Mouse (Mus musculus): Measurements from ENCODE around the gene Vars. TPM values are rescaled to one million over a fixed set of nuclear protein-coding genes. Genes with fewer than 3 reads are reported as not detected.

Gene Vars
- polyA plus RNA-seq, 1 experiment from 2014 or later: 222 TPM

GRCm38 (mm10) chr17:35013221-35013620, 12.4 kb downstream of the Vars start:
- no peaks in the 10 kb centered on the region for H3K9me3 ChIP-seq (replicated peaks)
- peak; percentile 29 for DNase-seq (ENCODE audit: low spot score)
- no peaks in the 10 kb centered on the region for H3K4me1 ChIP-seq
- no peak overlapping the region for H3K27ac ChIP-seq
- WGBS: 82% methylated on average over 6 of the region's 6 CpGs
- H3K36me3 ChIP-seq: peaks cover 99% of the 10 kb centered on the region
- no peaks in the 10 kb centered on the region for H3K27me3 ChIP-seq (ENCODE audit: low read depth, poor library complexity, severe bottlenecking)
- H3K4me3 ChIP-seq: no peak overlapping the region

DNA sequence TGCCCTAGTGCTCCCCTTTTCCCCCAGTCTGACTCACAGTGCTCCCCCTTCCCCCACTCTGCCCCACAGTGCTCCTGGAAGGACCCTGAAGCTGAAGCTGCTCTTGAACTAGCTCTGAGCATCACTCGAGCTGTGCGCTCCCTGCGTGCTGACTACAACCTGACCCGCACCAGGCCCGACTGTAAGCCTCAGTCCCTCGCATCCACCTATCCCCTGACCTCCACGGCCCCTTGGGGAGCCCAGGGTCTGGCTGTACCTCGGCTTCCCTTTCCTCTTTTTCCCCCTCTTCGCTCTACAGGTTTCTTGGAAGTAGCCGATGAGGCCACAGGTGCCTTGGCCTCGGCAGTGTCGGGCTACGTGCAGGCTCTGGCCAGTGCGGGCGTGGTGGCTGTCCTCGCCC, 14.5 kb downstream of the Vars start:
- Histone ChIP-seq H3K27me3 (ENCODE audit: low read depth, poor library complexity, severe bottlenecking) (no peaks in the 10 kb centered on the region), H3K4me3 (0 out of 2 replicates have a peak overlapping the region, but pooled peaks have one; percentile 4), H3K27ac (0 out of 2 replicates have a peak overlapping the region, but pooled peaks have one; percentile 16), H3K36me3 (peaks cover 81% of the 10 kb centered on the region), H3K9me3 (replicated peaks) (no peaks in the 10 kb centered on the region), H3K4me1 (no peaks in the 10 kb centered on the region)
- 95% methylated on average over 16 of the region's 16 CpGs for WGBS
- DNase-seq (ENCODE audit: low spot score): no peak

DNA sequence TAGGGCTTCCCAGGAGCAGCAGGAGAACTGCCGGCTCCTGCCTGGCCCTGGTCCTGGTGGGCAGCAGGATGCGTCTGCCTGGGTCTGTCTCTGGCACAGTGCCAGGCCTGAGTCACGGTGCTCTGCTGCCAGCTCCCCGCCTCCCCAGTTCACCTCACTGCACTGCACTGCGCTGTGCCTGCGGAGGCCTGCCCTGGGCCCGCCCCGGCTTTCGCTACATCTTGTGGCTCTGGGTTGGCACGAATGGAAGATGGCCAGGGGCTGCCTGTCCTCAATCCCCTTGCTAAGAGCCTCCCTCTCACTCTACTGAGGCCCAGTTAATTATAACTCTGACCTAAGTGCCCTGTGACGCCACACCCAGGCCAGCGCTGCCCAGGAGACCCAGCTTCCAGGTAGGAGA, 15.6 kb downstream of the Vars start, which contains the start of gene Vwa7:
Gene Vwa7 (plus strand): TSS at position 204 of the 400 bp plus-strand sequence.
- Histone ChIP-seq H3K4me1 (peaks cover 4% of the 10 kb centered on the region), H3K4me3 (0 out of 2 replicates have a peak within 1 kb of the TSS, but pooled peaks have one; percentile 11), H3K27me3 (ENCODE audit: low read depth, poor library complexity, severe bottlenecking) (no peaks in the 10 kb centered on the region), H3K9me3 (replicated peaks) (no peaks in the 10 kb centered on the region), H3K27ac (0 out of 2 replicates have a peak within 1 kb of the TSS, but pooled peaks have one; percentile 16), H3K36me3 (peaks cover 70% of the 10 kb centered on the region)
- WGBS: 90% methylated on average over 12 of the region's 12 CpGs
- DNase-seq (ENCODE audit: low spot score): peak; percentile 32

DNA sequence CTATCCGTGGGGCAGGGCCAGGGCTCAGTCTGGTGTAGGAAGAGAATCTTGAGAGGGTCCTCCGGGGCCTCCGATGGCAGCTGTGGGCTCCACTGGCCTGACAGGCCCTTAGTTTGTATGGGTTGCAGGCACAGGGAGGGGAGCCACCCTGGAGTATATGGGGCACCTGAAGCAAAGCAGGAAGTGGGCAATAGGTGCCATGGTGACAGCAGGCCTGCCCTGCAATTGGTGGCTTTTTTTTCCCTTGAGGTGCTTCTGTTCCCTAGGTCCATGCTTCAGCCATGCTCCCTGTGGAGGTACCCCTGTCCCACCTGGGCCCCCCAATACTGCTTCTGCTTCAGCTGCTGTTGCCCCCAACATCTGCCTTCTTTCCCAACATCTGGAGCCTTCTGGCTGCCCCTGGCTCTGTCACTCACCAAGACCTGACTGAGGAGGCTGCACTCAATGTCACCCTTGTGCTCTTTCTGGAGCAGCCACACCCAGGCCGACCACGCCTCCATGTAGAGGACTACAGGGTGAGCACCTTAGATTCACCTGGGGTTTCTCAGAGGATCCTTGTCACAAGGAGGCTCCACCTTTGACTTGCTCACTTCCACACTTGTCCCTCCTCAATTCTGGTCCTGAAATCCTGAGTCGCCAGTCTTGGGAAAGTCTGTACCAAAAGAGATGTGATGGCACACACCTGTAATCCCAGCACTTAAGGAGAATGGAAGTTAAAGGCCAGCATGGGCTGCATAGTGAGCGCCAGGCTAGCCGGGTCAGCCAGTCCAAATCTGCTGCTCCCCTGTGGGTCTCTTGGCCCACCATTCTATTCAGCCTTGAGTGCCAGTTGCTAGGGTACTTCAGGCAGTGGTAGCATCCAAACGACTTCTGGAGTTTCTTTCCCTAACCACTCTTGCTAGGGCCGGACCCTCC, 16.3 kb downstream of the Vars start:
- Histone ChIP-seq H3K9me3 (replicated peaks) (no peaks in the 10 kb centered on the region), H3K4me1 (peaks cover 10% of the 10 kb centered on the region), H3K27me3 (ENCODE audit: low read depth, poor library complexity, severe bottlenecking) (no peaks in the 10 kb centered on the region), H3K36me3 (peaks cover 64% of the 10 kb centered on the region), H3K27ac (no peak overlapping the region), H3K4me3 (no peak overlapping the region)
- DNase-seq (ENCODE audit: low spot score): peak; percentile 33
- WGBS: 80% methylated on average over 10 of the region's 10 CpGs

GRCm38 (mm10) chr17:35017706-35018030, 16.9 kb downstream of the Vars start:
- WGBS: 74% methylated on average over 14 of the region's 14 CpGs
- H3K27ac ChIP-seq: no peak overlapping the region
- H3K36me3 ChIP-seq: peaks cover 57% of the 10 kb centered on the region
- peaks cover 12% of the 10 kb centered on the region for H3K4me1 ChIP-seq
- H3K9me3 ChIP-seq (replicated peaks): no peaks in the 10 kb centered on the region
- H3K4me3 ChIP-seq: no peak overlapping the region
- H3K27me3 ChIP-seq (ENCODE audit: low read depth, poor library complexity, severe bottlenecking): no peaks in the 10 kb centered on the region
- DNase-seq (ENCODE audit: low spot score): peak; percentile 28

- Histone ChIP-seq H3K27ac (no peak overlapping the region; the same call in 1 of the 2 replicates), H3K36me3 (peaks cover 52% of the 10 kb centered on the region), H3K4me1 (peaks cover 12% of the 10 kb centered on the region), H3K27me3 (ENCODE audit: low read depth, poor library complexity, severe bottlenecking) (no peaks in the 10 kb centered on the region), H3K4me3 (no peak overlapping the region), H3K9me3 (replicated peaks) (no peaks in the 10 kb centered on the region)
- no peak for DNase-seq (ENCODE audit: low spot score)
- WGBS: 85% methylated on average over 3 of the region's 3 CpGs
These were observed 17.4 kb downstream of the Vars start for GRCm38 (mm10) chr17:35018171-35018570.

- no peaks in the 10 kb centered on the region for H3K27me3 ChIP-seq (ENCODE audit: low read depth, poor library complexity, severe bottlenecking)
- peaks cover 30% of the 10 kb centered on the region for H3K4me1 ChIP-seq
- no peaks in the 10 kb centered on the region for H3K9me3 ChIP-seq (replicated peaks)
- 78% methylated on average over 11 of the region's 11 CpGs for WGBS
- peak; percentile 30 for DNase-seq (ENCODE audit: low spot score)
- H3K27ac ChIP-seq: no peak overlapping the region
- no peak overlapping the region for H3K4me3 ChIP-seq
- peaks cover 35% of the 10 kb centered on the region for H3K36me3 ChIP-seq
These were observed 19.1 kb downstream of the Vars start for GRCm38 (mm10) chr17:35019894-35020293.

DNA sequence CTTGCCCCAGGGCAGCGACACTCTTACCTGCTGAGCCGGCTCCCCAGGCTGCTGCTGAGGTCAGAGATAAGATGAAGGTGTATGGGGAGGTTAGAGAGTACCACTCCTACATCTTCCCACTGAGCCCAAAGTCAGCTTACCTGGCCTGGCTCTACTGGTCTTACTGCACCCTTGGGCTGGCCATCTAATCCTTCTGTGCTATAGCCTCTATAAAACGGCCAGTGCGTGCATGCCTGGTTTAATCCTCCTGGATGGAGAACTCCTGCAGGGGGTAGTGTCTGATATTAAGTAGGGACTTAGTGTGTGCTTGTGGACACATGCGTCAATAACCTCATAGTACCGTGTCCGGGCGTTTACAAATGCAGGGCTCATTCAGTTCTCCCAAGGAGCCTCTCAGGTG, 19.8 kb downstream of the Vars start:
- Histone ChIP-seq H3K36me3 (peaks cover 29% of the 10 kb centered on the region), H3K9me3 (replicated peaks) (no peaks in the 10 kb centered on the region), H3K4me3 (no peak overlapping the region), H3K27ac (no peak overlapping the region), H3K27me3 (ENCODE audit: low read depth, poor library complexity, severe bottlenecking) (no peaks in the 10 kb centered on the region), H3K4me1 (peaks cover 32% of the 10 kb centered on the region)
- 87% methylated on average over 8 of the region's 8 CpGs for WGBS
- peak; percentile 28 for DNase-seq (ENCODE audit: low spot score)

GRCm38 (mm10) chr17:35021163-35021808, 20.5 kb downstream of the Vars start:
- H3K9me3 ChIP-seq (replicated peaks): no peaks in the 10 kb centered on the region
- H3K27me3 ChIP-seq (ENCODE audit: low read depth, poor library complexity, severe bottlenecking): no peaks in the 10 kb centered on the region
- peaks cover 21% of the 10 kb centered on the region for H3K36me3 ChIP-seq
- DNase-seq (ENCODE audit: low spot score): peak; percentile 95
- peaks cover 35% of the 10 kb centered on the region for H3K4me1 ChIP-seq
- H3K4me3 ChIP-seq: peak overlapping the region; percentile 30
- H3K27ac ChIP-seq: peak overlapping the region; percentile 71
- WGBS: 19% methylated on average over 17 of the region's 17 CpGs

DNA sequence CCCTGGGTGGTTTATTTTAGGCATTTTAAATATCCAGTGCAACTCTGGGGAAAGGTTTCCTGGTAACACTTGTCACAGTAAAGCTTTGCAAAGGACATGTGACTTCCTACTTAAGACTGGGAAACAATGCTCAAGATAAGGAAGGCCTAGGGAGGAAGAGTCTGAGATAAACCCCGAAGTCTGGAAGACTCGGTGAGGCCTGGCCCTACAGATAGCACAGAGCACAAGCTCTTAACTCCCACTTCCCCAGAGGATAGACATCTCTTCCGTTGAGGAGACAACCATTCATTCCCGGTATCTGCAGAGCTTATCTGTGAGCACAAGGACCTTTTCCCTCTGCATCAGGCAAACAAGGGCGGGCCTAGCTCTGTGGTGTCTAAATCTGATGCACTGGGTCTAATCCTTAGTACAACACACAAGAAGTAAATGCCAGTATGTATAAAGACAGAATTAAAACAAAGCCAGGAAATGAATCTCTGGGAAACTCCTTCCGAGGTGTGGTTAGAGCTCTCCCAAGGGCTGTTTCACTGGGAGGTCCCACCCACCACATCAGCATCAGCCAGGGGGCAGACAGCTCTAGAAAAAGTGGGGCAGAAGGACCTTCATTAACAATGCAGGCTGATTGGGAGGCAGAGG, 21.2 kb downstream of the Vars start:
- WGBS: 76% methylated on average over 6 of the region's 6 CpGs

DNA sequence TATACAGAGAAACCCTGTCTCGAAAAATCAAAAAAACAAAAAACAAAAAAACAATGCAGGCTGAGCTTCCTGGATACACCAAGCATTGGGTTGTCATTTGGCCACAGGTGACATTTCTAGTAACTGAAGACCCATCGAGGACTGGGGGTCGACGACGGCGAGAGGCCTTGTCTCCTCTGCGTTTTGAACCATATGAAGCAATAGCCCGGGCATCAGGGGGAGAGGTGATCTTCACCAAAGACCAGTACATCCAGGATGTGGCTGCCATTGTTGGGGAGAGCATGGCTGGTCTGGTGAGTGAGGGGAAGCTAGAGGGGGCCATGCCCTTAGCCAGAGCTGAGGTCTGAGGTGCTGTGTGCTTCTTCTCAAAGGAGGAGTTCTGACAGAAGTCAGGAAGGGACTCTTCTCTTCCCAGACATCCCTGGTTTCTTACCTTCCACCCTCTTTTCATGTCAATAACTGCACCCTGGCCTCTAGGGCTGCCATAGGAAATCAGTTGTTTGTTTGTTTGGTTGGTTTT, 21.8 kb downstream of the Vars start:
- Histone ChIP-seq H3K4me3 (no peak overlapping the region), H3K36me3 (peaks cover 8% of the 10 kb centered on the region), H3K4me1 (peaks cover 45% of the 10 kb centered on the region), H3K27me3 (ENCODE audit: low read depth, poor library complexity, severe bottlenecking) (no peaks in the 10 kb centered on the region), H3K27ac (peak overlapping the region; percentile 21; the same call in 1 of the 2 replicates), H3K9me3 (replicated peaks) (no peaks in the 10 kb centered on the region)
- DNase-seq (ENCODE audit: low spot score): peak; percentile 28
- 96% methylated on average over 8 of the region's 8 CpGs for WGBS

More for the DNA sequence above, 21.2 kb downstream of the Vars start:
- Histone ChIP-seq H3K4me1 (peaks cover 39% of the 10 kb centered on the region), H3K9me3 (replicated peaks) (no peaks in the 10 kb centered on the region), H3K4me3 (no peak overlapping the region; the same call in 1 of the 2 replicates), H3K36me3 (peaks cover 15% of the 10 kb centered on the region), H3K27me3 (ENCODE audit: low read depth, poor library complexity, severe bottlenecking) (no peaks in the 10 kb centered on the region), H3K27ac (0 out of 2 replicates have a peak overlapping the region, but pooled peaks have one; percentile 21)
- DNase-seq (ENCODE audit: low spot score): peak; percentile 27

GRCm38 (mm10) chr17:35023221-35023620, 22.4 kb downstream of the Vars start:
- 83% methylated on average over 5 of the region's 5 CpGs for WGBS

More at GRCm38 (mm10) chr17:35023221-35023620, 22.4 kb downstream of the Vars start:
- peaks cover 3% of the 10 kb centered on the region for H3K36me3 ChIP-seq
- no peak overlapping the region for H3K4me3 ChIP-seq
- peak overlapping the region; percentile 69; the same call in 1 of the 2 replicates for H3K27ac ChIP-seq
- DNase-seq (ENCODE audit: low spot score): no peak
- H3K27me3 ChIP-seq (ENCODE audit: low read depth, poor library complexity, severe bottlenecking): no peaks in the 10 kb centered on the region
- H3K9me3 ChIP-seq (replicated peaks): no peaks in the 10 kb centered on the region
- peaks cover 46% of the 10 kb centered on the region for H3K4me1 ChIP-seq
